Mouse (Mus musculus) heart, embryonic 14.5 days (tissue): ENCODE data around the gene Noxred1. TPM values are rescaled to one million over a fixed set of nuclear protein-coding genes. Genes with fewer than 3 reads are reported as not detected.
A peak's percentile ranks its signal among the peaks of the same experiment; 100 is the strongest.

Experiments used
- ATAC-seq: fragments of 200-750 bp; cut with Nextera tagmentation; 2 replicates; pipeline ENCODE4 v1.8.0; 2017; ENCODE audit warnings: low read depth, moderate TSS enrichment; ENCODE audit not compliant: insufficient number of reproducible peaks, insufficient read depth, low FRiP score
- H3K27ac ChIP-seq, 2 experiments: fragments of 200-500 bp in 1 of 2; fragments of 300-500 bp in 1 of 2; sonication (generic) in 1 of 2; replicated peaks in 1 of 2; 2 replicates each; pipeline ENCODE4 v1.5.1; 2012 to 2014; ENCODE audit warnings: low read depth in 2 of 2, low read length in 2 of 2, control low read depth in 1 of 2, mild to moderate bottlenecking in 1 of 2, mixed read lengths in 1 of 2; ENCODE audit not compliant: control insufficient read depth in 1 of 2, insufficient read depth in 1 of 2
- H3K27me3 ChIP-seq: fragments of 300-500 bp; sonication (generic); 2 replicates; pipeline ENCODE4 v1.6.1; 2014; ENCODE audit warnings: mild to moderate bottlenecking, low read length, control low read depth; ENCODE audit not compliant: control insufficient read depth, insufficient read depth
- H3K36me3 ChIP-seq: fragments of 300-500 bp; sonication (generic); 2 replicates; pipeline ENCODE4 v1.6.1; 2014; ENCODE audit warnings: mild to moderate bottlenecking, control low read depth, low read length, mixed read lengths; ENCODE audit not compliant: control insufficient read depth, insufficient read depth
- H3K4me1 ChIP-seq, 2 experiments: fragments of 200-500 bp in 1 of 2; fragments of 300-500 bp in 1 of 2; sonication (generic) in 1 of 2; 2 replicates each; pipeline ENCODE4 v1.6.1; 2012 to 2014; ENCODE audit warnings: low read length in 2 of 2, control low read depth in 1 of 2, mixed read lengths in 1 of 2; ENCODE audit not compliant: control insufficient read depth in 2 of 2, insufficient read depth in 2 of 2
- H3K4me2 ChIP-seq: fragments of 300-500 bp; sonication (generic); 2 replicates; pipeline ENCODE4 v1.6.1; 2014; ENCODE audit warnings: mild to moderate bottlenecking, low read length
- H3K4me3 ChIP-seq, 2 experiments: fragments of 200-500 bp in 1 of 2; fragments of 300-500 bp in 1 of 2; sonication (generic) in 1 of 2; 2 replicates each; pipeline ENCODE4 v1.5.1; 2012 to 2014; ENCODE audit warnings: low read length in 2 of 2, mild to moderate bottlenecking in 2 of 2, control low read depth in 1 of 2, low read depth in 1 of 2, moderate library complexity in 1 of 2; ENCODE audit not compliant: control insufficient read depth in 1 of 2, insufficient read depth in 1 of 2
- H3K9ac ChIP-seq: fragments of 300-500 bp; sonication (generic); 2 replicates; pipeline ENCODE4 v1.6.1; 2014; ENCODE audit warnings: mild to moderate bottlenecking, low read length
- H3K9me3 ChIP-seq: fragments of 300-500 bp; sonication (generic); 2 replicates; pipeline ENCODE4 v1.6.1; 2016; ENCODE audit warnings: low read length, control low read depth; ENCODE audit not compliant: control insufficient read depth
- WGBS: fragments of 180-500 bp; shearing (Covaris S2); extraction: QIAGEN DNeasy Blood & Tissue Kit; methylation state at CpG from one replicate; pipeline ENCODE4 v1.1.7; 2014; 5-methylcytosine and 5-hydroxymethylcytosine counted together
- polyA plus RNA-seq: library from polyadenylated mRNA; unstranded; fragments of >200 nt; fragmentation: Nextera tagmentation; extraction: Ambion mirVana; gene quantifications from 2 replicates; pipeline ENCODE4 v1.2.1, GENCODE M21; 2014

The Noxred1 gene
- polyA plus RNA-seq: 0.42 and 0.63 TPM in 2 replicates

- Histone ChIP-seq H3K9me3 (no peaks in the 10 kb centered on the region), H3K4me2 (no peak within 1 kb of the TSS), H3K27me3 (no peaks in the 10 kb centered on the region), H3K9ac (no peak within 1 kb of the TSS), H3K36me3 (peaks cover 58% of the 10 kb centered on the region), H3K4me3 (no peak within 1 kb of the TSS), H3K27ac (peak within 1 kb of the TSS; percentile 38 to 54; a peak in 3 of 4 replicates), H3K4me1 (peaks cover 7 to 9% of the 10 kb centered on the region in 2 experiments)
- WGBS: 10% methylated on average over 1 of the region's 1 CpGs
- 0 out of 2 replicates have a peak, but pooled peaks have one; percentile 21 for ATAC-seq
Observed at GRCm38 (mm10) chr12:87238632-87239031, at the start of gene Noxred1. TSS of gene Noxred1 (minus strand) at chr12:87238732.

- no peak for ATAC-seq
- H3K27ac ChIP-seq: no peak overlapping the region
- H3K4me2 ChIP-seq: no peak overlapping the region
- H3K4me3 ChIP-seq: no peak overlapping the region
- no peaks in the 10 kb centered on the region for H3K36me3 ChIP-seq
- 86% methylated on average over 5 of the region's 5 CpGs for WGBS
- H3K9me3 ChIP-seq: no peaks in the 10 kb centered on the region
- H3K4me1 ChIP-seq: peaks cover 4 to 7% of the 10 kb centered on the region in 2 experiments; a peak in 3 of 4 replicates
- no peaks in the 10 kb centered on the region for H3K27me3 ChIP-seq
- no peak overlapping the region for H3K9ac ChIP-seq
Observed at GRCm38 (mm10) chr12:87284726-87285125, 46.2 kb upstream of the Noxred1 start.

GRCm38 (mm10) chr12:87284268-87284667 lies 45.7 kb upstream of the Noxred1 start:
- no peaks in the 10 kb centered on the region for H3K36me3 ChIP-seq
- H3K4me3 ChIP-seq: no peak overlapping the region
- no peak overlapping the region for H3K9ac ChIP-seq
- H3K27me3 ChIP-seq: no peaks in the 10 kb centered on the region
- H3K27ac ChIP-seq: no peak overlapping the region
- no peaks in the 10 kb centered on the region for H3K9me3 ChIP-seq
- 72% methylated on average over 4 of the region's 4 CpGs for WGBS
- H3K4me1 ChIP-seq: peaks cover 8 to 12% of the 10 kb centered on the region in 2 experiments
- no peak for ATAC-seq
- no peak overlapping the region for H3K4me2 ChIP-seq

- Histone ChIP-seq H3K9ac (no peak overlapping the region), H3K4me3 (no peak overlapping the region), H3K27me3 (no peaks in the 10 kb centered on the region), H3K27ac (no peak overlapping the region), H3K4me1 (peaks cover 13 to 17% of the 10 kb centered on the region in 2 experiments), H3K4me2 (no peak overlapping the region), H3K9me3 (no peaks in the 10 kb centered on the region), H3K36me3 (no peaks in the 10 kb centered on the region)
- no peak for ATAC-seq
- WGBS: 73% methylated on average over 7 of the region's 7 CpGs
Observed at GRCm38 (mm10) chr12:87283706-87284105, 45.2 kb upstream of the Noxred1 start.

GRCm38 (mm10) chr12:87282743-87283142 lies 44.2 kb upstream of the Noxred1 start:
- H3K27ac ChIP-seq: no peak overlapping the region
- H3K4me1 ChIP-seq: peaks cover 15 to 25% of the 10 kb centered on the region in 2 experiments
- over 99% methylated on average over 4 of the region's 4 CpGs for WGBS
- H3K9me3 ChIP-seq: no peaks in the 10 kb centered on the region
- H3K4me3 ChIP-seq: no peak overlapping the region
- no peak overlapping the region for H3K9ac ChIP-seq
- no peak overlapping the region for H3K4me2 ChIP-seq
- H3K36me3 ChIP-seq: no peaks in the 10 kb centered on the region
- no peak for ATAC-seq
- H3K27me3 ChIP-seq: no peaks in the 10 kb centered on the region

- H3K4me3 ChIP-seq: no peak overlapping the region
- H3K27ac ChIP-seq: no peak overlapping the region
- H3K36me3 ChIP-seq: no peaks in the 10 kb centered on the region
- H3K27me3 ChIP-seq: no peaks in the 10 kb centered on the region
- WGBS: 50% methylated on average over 1 of the region's 1 CpGs
- H3K9me3 ChIP-seq: no peaks in the 10 kb centered on the region
- ATAC-seq: no peak
- no peak overlapping the region for H3K9ac ChIP-seq
- H3K4me1 ChIP-seq: peaks cover 15 to 29% of the 10 kb centered on the region in 2 experiments
- no peak overlapping the region for H3K4me2 ChIP-seq
Observed at GRCm38 (mm10) chr12:87281766-87282165, 43.2 kb upstream of the Noxred1 start.

- H3K9ac ChIP-seq: no peak overlapping the region
- peaks cover 15 to 29% of the 10 kb centered on the region in 2 experiments for H3K4me1 ChIP-seq
- H3K36me3 ChIP-seq: peaks cover 18% of the 10 kb centered on the region
- no peaks in the 10 kb centered on the region for H3K27me3 ChIP-seq
- H3K4me2 ChIP-seq: no peak overlapping the region
- H3K4me3 ChIP-seq: no peak overlapping the region
- H3K9me3 ChIP-seq: no peaks in the 10 kb centered on the region
- WGBS: 58% methylated on average over 14 of the region's 14 CpGs
- H3K27ac ChIP-seq: no peak overlapping the region
- no peak for ATAC-seq
Observed at GRCm38 (mm10) chr12:87279879-87280278, 41.3 kb upstream of the Noxred1 start.

GRCm38 (mm10) chr12:87279350-87279749 lies 40.8 kb upstream of the Noxred1 start:
- peak overlapping the region in 1 of 2 experiments; percentile 80; a peak in 2 of 4 replicates for H3K27ac ChIP-seq
- ATAC-seq: no peak
- H3K9ac ChIP-seq: no peak overlapping the region
- H3K36me3 ChIP-seq: peaks cover 24% of the 10 kb centered on the region
- H3K27me3 ChIP-seq: no peaks in the 10 kb centered on the region
- H3K9me3 ChIP-seq: no peaks in the 10 kb centered on the region
- H3K4me2 ChIP-seq: no peak overlapping the region
- H3K4me1 ChIP-seq: peaks cover 15 to 29% of the 10 kb centered on the region in 2 experiments
- H3K4me3 ChIP-seq: no peak overlapping the region
- 35% methylated on average over 3 of the region's 3 CpGs for WGBS
